Mouse (Mus musculus) kidney, embryonic 14.5 days (tissue): ENCODE measurements at regions not wholly inside any gene's neighbourhood (a gene's known extent, or its start where the extent isn't known, plus 50 kb on each side); places are given as distances from the start of the nearest gene placed in this dataset.

Source experiments
- ATAC-seq: fragments of 200-750 bp; cut with Nextera tagmentation; 2 replicates; pipeline ENCODE4 v1.8.0; 2017; ENCODE audit warnings: moderate number of reproducible peaks, mild to moderate bottlenecking, moderate TSS enrichment, moderate library complexity; ENCODE audit not compliant: low FRiP score, low TSS enrichment
- H3K27ac ChIP-seq: fragments of 300-500 bp; sonication (generic); 2 replicates; pipeline ENCODE4 v1.5.1; 2014; ENCODE audit warnings: low read depth, mild to moderate bottlenecking, low read length, moderate library complexity, mixed read lengths
- H3K27me3 ChIP-seq: fragments of 300-500 bp; sonication (generic); 2 replicates; pipeline ENCODE4 v1.6.1; 2014; ENCODE audit warnings: mild to moderate bottlenecking, low read length; ENCODE audit not compliant: control insufficient read depth, insufficient read depth
- H3K36me3 ChIP-seq: fragments of 300-500 bp; sonication (generic); 2 replicates; pipeline ENCODE4 v1.6.1; 2014; ENCODE audit warnings: low read length, mixed read lengths; ENCODE audit not compliant: control insufficient read depth, insufficient read depth
- H3K4me1 ChIP-seq: fragments of 300-500 bp; sonication (generic); 2 replicates; pipeline ENCODE4 v1.6.1; 2014; ENCODE audit warnings: low read length, mixed read lengths; ENCODE audit not compliant: control insufficient read depth, insufficient read depth
- H3K4me2 ChIP-seq: fragments of 300-500 bp; sonication (generic); replicated peaks from 2 replicates; pipeline ENCODE4 v1.6.1; 2014; ENCODE audit warnings: low read depth, mild to moderate bottlenecking, low read length
- H3K4me3 ChIP-seq: fragments of 300-500 bp; sonication (generic); 2 replicates; pipeline ENCODE4 v1.5.1; 2014; ENCODE audit warnings: mild to moderate bottlenecking, low read length
- H3K9ac ChIP-seq: fragments of 300-500 bp; sonication (generic); 2 replicates; pipeline ENCODE4 v1.6.1; 2014; ENCODE audit warnings: low read depth, mild to moderate bottlenecking, low read length, moderate library complexity
- H3K9me3 ChIP-seq: fragments of 300-500 bp; sonication (generic); 2 replicates; pipeline ENCODE4 v1.6.1; 2016; ENCODE audit warnings: low read length; ENCODE audit not compliant: control insufficient read depth
- WGBS: fragments of 180-500 bp; shearing (Covaris S2); extraction: QIAGEN DNeasy Blood & Tissue Kit; methylation state at CpG from one replicate; pipeline ENCODE4 v1.1.7; 2014; 5-methylcytosine and 5-hydroxymethylcytosine counted together

- H3K9ac ChIP-seq, result no peak overlapping the region
- H3K9me3 ChIP-seq, result no peaks in the 10 kb centered on the region
- no peak overlapping the region for H3K4me2 ChIP-seq
- H3K4me3 ChIP-seq, result no peak overlapping the region
- ATAC-seq, result no peak
- H3K27me3 ChIP-seq, result no peaks in the 10 kb centered on the region
- no peak overlapping the region for H3K27ac ChIP-seq
- no peaks in the 10 kb centered on the region for H3K4me1 ChIP-seq
- no peaks in the 10 kb centered on the region for H3K36me3 ChIP-seq
These were observed 125.8 kb upstream of the Maf start for GRCm38 (mm10) chr8:115833391-115833790.

DNA sequence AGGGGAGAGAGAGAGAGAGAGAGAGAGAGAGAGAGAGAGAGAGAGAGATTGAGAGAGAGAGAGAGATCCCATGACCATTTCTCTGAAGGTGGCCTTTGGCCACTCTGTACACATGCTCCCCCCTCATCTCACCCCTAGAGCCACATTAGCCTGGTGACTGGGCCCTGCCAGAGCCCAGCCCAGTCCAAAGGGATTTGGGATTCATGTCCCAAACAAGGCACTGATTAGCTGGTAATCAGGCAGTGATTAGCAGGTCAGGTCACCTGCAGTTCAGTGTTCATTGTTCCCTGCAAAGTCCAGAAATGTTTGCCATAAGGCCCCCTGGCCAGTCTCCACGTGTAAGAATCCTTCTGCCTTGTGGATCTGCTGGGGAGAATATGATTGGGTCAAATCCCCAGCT lies 124.1 kb upstream of the Maf start:
- Histone ChIP-seq H3K9me3 (no peaks in the 10 kb centered on the region), H3K36me3 (no peaks in the 10 kb centered on the region), H3K4me1 (no peaks in the 10 kb centered on the region), H3K27me3 (no peaks in the 10 kb centered on the region), H3K4me2 (no peak overlapping the region), H3K27ac (no peak overlapping the region), H3K9ac (no peak overlapping the region), H3K4me3 (no peak overlapping the region)
- 43% methylated on average over 1 of the region's 1 CpGs for WGBS
- no peak for ATAC-seq

DNA sequence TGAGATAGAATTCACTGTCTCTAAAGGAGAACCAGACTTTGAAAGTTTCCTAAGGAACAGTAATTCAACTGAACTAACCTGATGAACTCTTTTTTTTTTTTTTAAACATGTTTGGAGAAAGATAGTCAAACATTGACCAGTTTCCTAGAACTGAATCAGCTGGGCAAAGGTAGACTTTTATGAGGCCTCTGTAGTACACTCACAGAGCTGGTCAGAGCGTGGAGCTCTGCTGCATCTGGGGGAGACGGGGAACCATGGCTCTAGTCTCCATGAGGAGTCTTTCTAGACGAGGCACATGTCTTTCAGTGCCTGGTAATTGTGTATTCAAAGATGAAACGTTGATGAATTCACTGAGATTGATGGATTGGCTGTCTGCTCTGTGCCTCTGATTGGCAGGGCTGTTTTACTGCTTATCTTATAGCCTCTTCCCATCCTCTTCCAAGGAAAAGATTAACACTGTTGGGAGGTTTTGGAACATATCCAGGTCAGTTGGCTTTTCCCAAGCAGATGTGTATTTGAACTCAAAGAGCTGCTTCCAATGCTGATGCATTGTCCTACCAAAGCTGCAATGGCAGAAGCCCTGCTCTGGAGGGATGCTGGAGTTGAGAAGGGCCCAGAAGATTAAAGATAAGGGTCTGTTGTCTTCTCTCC lies 122.5 kb upstream of the Maf start:
- ATAC-seq, result no peak
- no peak overlapping the region for H3K4me3 ChIP-seq
- peaks cover 3% of the 10 kb centered on the region; the same call in 1 of the 2 replicates for H3K4me1 ChIP-seq
- no peaks in the 10 kb centered on the region for H3K9me3 ChIP-seq
- H3K9ac ChIP-seq, result no peak overlapping the region
- H3K27me3 ChIP-seq, result no peaks in the 10 kb centered on the region
- H3K36me3 ChIP-seq, result no peaks in the 10 kb centered on the region
- WGBS, result 72% methylated on average over 4 of the region's 4 CpGs
- no peak overlapping the region for H3K4me2 ChIP-seq
- H3K27ac ChIP-seq, result no peak overlapping the region

GRCm38 (mm10) chr8:115826516-115826915 lies 118.9 kb upstream of the Maf start:
- Histone ChIP-seq H3K4me2 (no peak overlapping the region), H3K36me3 (no peaks in the 10 kb centered on the region), H3K4me1 (peaks cover 3% of the 10 kb centered on the region; the same call in 1 of the 2 replicates), H3K9ac (no peak overlapping the region), H3K27ac (peak overlapping the region; percentile 48; the same call in 1 of the 2 replicates), H3K9me3 (no peaks in the 10 kb centered on the region), H3K4me3 (no peak overlapping the region), H3K27me3 (no peaks in the 10 kb centered on the region)
- ATAC-seq, result no peak
- 53% methylated on average over 3 of the region's 3 CpGs for WGBS

- H3K4me1 ChIP-seq, result peaks cover 3% of the 10 kb centered on the region; the same call in 1 of the 2 replicates
- 54% methylated on average over 5 of the region's 5 CpGs for WGBS
- no peaks in the 10 kb centered on the region for H3K9me3 ChIP-seq
- no peak for ATAC-seq
- H3K4me2 ChIP-seq, result no peak overlapping the region
- H3K36me3 ChIP-seq, result no peaks in the 10 kb centered on the region
- H3K9ac ChIP-seq, result no peak overlapping the region
- H3K4me3 ChIP-seq, result no peak overlapping the region
- peak overlapping the region; percentile 48; the same call in 1 of the 2 replicates for H3K27ac ChIP-seq
- no peaks in the 10 kb centered on the region for H3K27me3 ChIP-seq
These were observed 118.4 kb upstream of the Maf start for GRCm38 (mm10) chr8:115825899-115826502.

- no peaks in the 10 kb centered on the region for H3K9me3 ChIP-seq
- no peak overlapping the region for H3K9ac ChIP-seq
- peaks cover 3% of the 10 kb centered on the region; the same call in 1 of the 2 replicates for H3K4me1 ChIP-seq
- H3K4me3 ChIP-seq, result no peak overlapping the region
- 92% methylated on average over 6 of the region's 6 CpGs for WGBS
- no peaks in the 10 kb centered on the region for H3K36me3 ChIP-seq
- no peak overlapping the region for H3K4me2 ChIP-seq
- H3K27ac ChIP-seq, result no peak overlapping the region
- no peaks in the 10 kb centered on the region for H3K27me3 ChIP-seq
- ATAC-seq, result no peak
These were observed 116.8 kb upstream of the Maf start for GRCm38 (mm10) chr8:115824478-115824785.

GRCm38 (mm10) chr8:115823673-115824477 lies 116.3 kb upstream of the Maf start:
- no peak overlapping the region for H3K27ac ChIP-seq
- ATAC-seq, result no peak
- H3K4me3 ChIP-seq, result no peak overlapping the region

DNA sequence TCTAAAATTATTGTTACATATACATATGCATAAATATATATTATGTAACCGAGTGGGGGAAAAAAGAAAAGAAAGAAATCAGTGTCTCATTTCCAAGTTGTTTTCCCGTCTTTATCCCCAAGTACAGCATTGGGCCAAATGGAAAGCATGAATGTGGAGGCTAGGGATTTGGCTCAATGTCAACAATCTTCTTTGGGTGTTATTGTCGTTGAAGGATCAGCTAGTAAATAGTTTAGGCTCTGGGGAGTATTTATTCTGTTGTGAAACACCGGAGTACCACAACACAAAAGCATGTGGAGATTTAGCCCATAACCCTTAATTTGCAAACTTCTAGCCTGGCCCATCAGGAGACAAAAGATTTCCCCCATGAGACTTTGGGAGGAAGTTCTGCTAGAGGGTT lies 105.8 kb upstream of the Maf start:
- 78% methylated on average over 4 of the region's 4 CpGs for WGBS
- H3K4me2 ChIP-seq, result no peak overlapping the region
- no peaks in the 10 kb centered on the region for H3K36me3 ChIP-seq
- H3K4me1 ChIP-seq, result no peaks in the 10 kb centered on the region
- H3K9me3 ChIP-seq, result no peaks in the 10 kb centered on the region
- H3K4me3 ChIP-seq, result no peak overlapping the region
- ATAC-seq, result no peak
- H3K27ac ChIP-seq, result no peak overlapping the region
- H3K27me3 ChIP-seq, result no peaks in the 10 kb centered on the region
- no peak overlapping the region for H3K9ac ChIP-seq

More at GRCm38 (mm10) chr8:115823673-115824477, 116.3 kb upstream of the Maf start:
- no peak overlapping the region for H3K4me2 ChIP-seq
- H3K27me3 ChIP-seq, result no peaks in the 10 kb centered on the region
- no peaks in the 10 kb centered on the region for H3K9me3 ChIP-seq
- H3K4me1 ChIP-seq, result peaks cover 3% of the 10 kb centered on the region; the same call in 1 of the 2 replicates
- H3K36me3 ChIP-seq, result no peaks in the 10 kb centered on the region
- WGBS, result 60% methylated on average over 8 of the region's 8 CpGs
- no peak overlapping the region for H3K9ac ChIP-seq

DNA sequence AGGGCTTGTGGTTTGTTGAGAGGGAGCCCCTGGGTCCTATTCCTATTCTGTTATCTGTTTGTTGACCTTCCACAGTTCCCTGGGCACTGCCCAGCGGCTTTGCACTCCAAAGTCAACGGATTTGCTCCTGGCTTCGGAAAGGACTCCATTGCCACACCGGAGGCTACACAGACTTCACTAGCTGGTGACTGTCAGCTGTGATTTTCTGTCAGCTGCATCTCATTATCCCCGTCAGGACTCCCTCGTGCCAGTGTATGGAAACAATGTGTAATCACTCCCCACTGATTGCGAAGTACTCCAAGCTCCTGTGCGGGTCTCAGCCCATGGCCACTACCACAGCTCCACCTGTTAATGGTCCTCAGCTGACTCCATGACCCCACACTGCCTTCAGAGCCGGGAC lies 99.0 kb upstream of the Maf start:
- ATAC-seq, result no peak
- H3K9ac ChIP-seq, result no peak overlapping the region
- H3K36me3 ChIP-seq, result no peaks in the 10 kb centered on the region
- WGBS, result 70% methylated on average over 9 of the region's 9 CpGs
- H3K9me3 ChIP-seq, result no peaks in the 10 kb centered on the region
- H3K27ac ChIP-seq, result no peak overlapping the region
- no peak overlapping the region for H3K4me2 ChIP-seq
- H3K4me3 ChIP-seq, result no peak overlapping the region
- H3K27me3 ChIP-seq, result no peaks in the 10 kb centered on the region
- no peaks in the 10 kb centered on the region for H3K4me1 ChIP-seq
